Mouse (Mus musculus) liver, postnatal 0 days (tissue): Measurements from ENCODE around the gene Lgr6. TPM values are rescaled to one million over a fixed set of nuclear protein-coding genes. Genes with fewer than 3 reads are reported as not detected.

ENCODE experiments used
- ATAC-seq: fragments of 200-750 bp; cut with Nextera tagmentation; 2 replicates; pipeline ENCODE4 v1.8.0; 2017; ENCODE audit warnings: mild to moderate bottlenecking, moderate library complexity
- DNase-seq: peaks from one replicate; pipeline ENCODE4 v3.0.0-alpha.2; 2016
- H3K27ac ChIP-seq: fragments of 300-500 bp; sonication (generic); 2 replicates; pipeline ENCODE4 v1.5.1; 2014; ENCODE audit warnings: antibody characterized with exemption, moderate library complexity, mild to moderate bottlenecking, low read depth
- H3K27me3 ChIP-seq: fragments of 300-500 bp; sonication (generic); 2 replicates; pipeline ENCODE4 v1.6.1; 2014; ENCODE audit warnings: low read length, control low read depth, mixed read lengths; ENCODE audit not compliant: insufficient read depth
- H3K36me3 ChIP-seq: fragments of 300-500 bp; sonication (generic); replicated peaks from 2 replicates; pipeline ENCODE4 v1.6.1; 2014; ENCODE audit warnings: mild to moderate bottlenecking, control low read depth, low read length, moderate library complexity, mixed read lengths; ENCODE audit not compliant: insufficient read depth
- H3K4me1 ChIP-seq: fragments of 300-500 bp; sonication (generic); 2 replicates; pipeline ENCODE4 v1.6.1; 2014; ENCODE audit warnings: antibody characterized with exemption, mild to moderate bottlenecking, control low read depth; ENCODE audit not compliant: insufficient read depth
- H3K4me2 ChIP-seq: fragments of 300-500 bp; sonication (generic); 2 replicates; pipeline ENCODE4 v1.6.1; 2014; ENCODE audit warnings: low read depth, mild to moderate bottlenecking, low read length, moderate library complexity, mixed read lengths
- H3K4me3 ChIP-seq: fragments of 300-500 bp; sonication (generic); 2 replicates; pipeline ENCODE4 v1.5.1; 2014; ENCODE audit warnings: low read depth, low read length
- H3K9ac ChIP-seq: fragments of 300-500 bp; sonication (generic); replicated peaks from 2 replicates; pipeline ENCODE4 v1.6.1; 2014; ENCODE audit warnings: mild to moderate bottlenecking, moderate library complexity
- H3K9me3 ChIP-seq: fragments of 300-500 bp; sonication (generic); 2 replicates; pipeline ENCODE4 v1.6.1; 2016; ENCODE audit warnings: mild to moderate bottlenecking, control low read depth, low read length, mixed read lengths
- CTCF ChIP-seq: sonication (generic); IDR thresholded peaks from 2 replicates; pipeline ENCODE4 v1.5.1; 2016; ENCODE audit warnings: antibody characterized with exemption, low read depth
- EP300 ChIP-seq: IDR thresholded peaks from 2 replicates; pipeline ENCODE4 v1.6.1; 2016; ENCODE audit warnings: antibody characterized with exemption, low read depth, mild to moderate bottlenecking
- WGBS: fragments of 180-500 bp; shearing (Covaris S2); extraction: QIAGEN DNeasy Blood & Tissue Kit; methylation state at CpG from one replicate; pipeline ENCODE4 v1.1.7; 2014; ENCODE audit not compliant: insufficient replicate concordance; 5-methylcytosine and 5-hydroxymethylcytosine counted together
- polyA plus RNA-seq: library from polyadenylated mRNA; unstranded; fragments of >200 nt; fragmentation: Nextera tagmentation; extraction: Ambion mirVana; gene quantifications from 2 replicates; pipeline ENCODE4 v1.2.1, GENCODE M21; 2015

Gene Lgr6
- polyA plus RNA-seq, 1 experiment from 2014 or later = 0.32 TPM

- DNase-seq (no peak), ATAC-seq (no peak)
- Histone ChIP-seq H3K36me3 (no peaks in the 10 kb centered on the region), H3K27ac (peak overlapping the region; percentile 86), H3K27me3 (no peaks in the 10 kb centered on the region), H3K4me2 (peak overlapping the region; percentile 63), H3K4me1 (peaks cover 39% of the 10 kb centered on the region), H3K4me3 (0 out of 2 replicates have a peak overlapping the region, but pooled peaks have one; percentile 22), H3K9me3 (no peaks in the 10 kb centered on the region), H3K9ac (no peak overlapping the region)
- TF ChIP-seq EP300 = no peak
- 37% methylated on average over 2 of the region's 2 CpGs for WGBS
Measured at GRCm38 (mm10) chr1:135130376-135131018, 25.4 kb upstream of the Lgr6 start.

- no peak overlapping the region for H3K4me3 ChIP-seq
- DNase-seq (no peak), ATAC-seq (no peak)
- TF ChIP-seq EP300 = no peak
- no peak for TF ChIP-seq CTCF
- no peak overlapping the region for H3K27ac ChIP-seq
- H3K9ac ChIP-seq = no peak overlapping the region
- 68% methylated on average over 9 of the region's 9 CpGs for WGBS
- H3K27me3 ChIP-seq = no peaks in the 10 kb centered on the region
- no peaks in the 10 kb centered on the region for H3K36me3 ChIP-seq
- no peaks in the 10 kb centered on the region for H3K9me3 ChIP-seq
- H3K4me1 ChIP-seq = peaks cover 39% of the 10 kb centered on the region
- no peak overlapping the region for H3K4me2 ChIP-seq
Measured at GRCm38 (mm10) chr1:135129543-135130183, 24.6 kb upstream of the Lgr6 start.

GRCm38 (mm10) chr1:135128986-135129385, 23.9 kb upstream of the Lgr6 start:
- Histone ChIP-seq H3K27me3 (no peaks in the 10 kb centered on the region), H3K4me3 (no peak overlapping the region), H3K4me1 (peaks cover 34% of the 10 kb centered on the region), H3K9me3 (no peaks in the 10 kb centered on the region), H3K9ac (no peak overlapping the region), H3K27ac (no peak overlapping the region), H3K4me2 (no peak overlapping the region), H3K36me3 (no peaks in the 10 kb centered on the region)
- 23% methylated on average over 9 of the region's 9 CpGs for WGBS
- DNase-seq (no peak), ATAC-seq (no peak)
- TF ChIP-seq EP300 = no peak
- TF ChIP-seq CTCF = no peak

- peaks cover 25% of the 10 kb centered on the region for H3K4me1 ChIP-seq
- no peak overlapping the region for H3K27ac ChIP-seq
- DNase-seq = no peak
Measured at GRCm38 (mm10) chr1:135128011-135128441, 22.9 kb upstream of the Lgr6 start.

GRCm38 (mm10) chr1:135126443-135127027, 21.5 kb upstream of the Lgr6 start:
- DNase-seq (no peak), ATAC-seq (no peak)
- no peaks in the 10 kb centered on the region for H3K9me3 ChIP-seq
- no peak overlapping the region for H3K9ac ChIP-seq
- H3K36me3 ChIP-seq = no peaks in the 10 kb centered on the region
- WGBS = 67% methylated on average over 4 of the region's 4 CpGs
- no peak overlapping the region for H3K27ac ChIP-seq
- H3K4me2 ChIP-seq = no peak overlapping the region
- H3K4me1 ChIP-seq = peaks cover 14% of the 10 kb centered on the region
- no peak for TF ChIP-seq CTCF
- TF ChIP-seq EP300 = no peak
- no peaks in the 10 kb centered on the region for H3K27me3 ChIP-seq
- H3K4me3 ChIP-seq = no peak overlapping the region

More at GRCm38 (mm10) chr1:135128011-135128441, 22.9 kb upstream of the Lgr6 start:
- 50% methylated on average over 6 of the region's 6 CpGs for WGBS
- Histone ChIP-seq H3K4me2 (no peak overlapping the region), H3K36me3 (no peaks in the 10 kb centered on the region), H3K4me3 (no peak overlapping the region), H3K9me3 (no peaks in the 10 kb centered on the region), H3K27me3 (no peaks in the 10 kb centered on the region), H3K9ac (no peak overlapping the region)
- ATAC-seq = no peak
- TF ChIP-seq CTCF = no peak
- no peak for TF ChIP-seq EP300

- Histone ChIP-seq H3K4me2 (no peak overlapping the region), H3K27ac (no peak overlapping the region), H3K4me3 (no peak overlapping the region), H3K9me3 (no peaks in the 10 kb centered on the region), H3K9ac (no peak overlapping the region), H3K27me3 (no peaks in the 10 kb centered on the region), H3K36me3 (no peaks in the 10 kb centered on the region), H3K4me1 (peaks cover 8% of the 10 kb centered on the region)
- DNase-seq (no peak), ATAC-seq (no peak)
- TF ChIP-seq EP300 = no peak
- TF ChIP-seq CTCF = no peak
- WGBS = 74% methylated on average over 8 of the region's 8 CpGs
Measured at GRCm38 (mm10) chr1:135125990-135126389, 20.9 kb upstream of the Lgr6 start.
